Mouse (Mus musculus): ENCODE results near the gene Dync2li1.
A peak's percentile ranks its signal among the peaks of the same experiment; 100 is the strongest.

Gene Dync2li1

GRCm38 (mm10) chr17:84684284-84684683 lies 58.0 kb downstream of the Dync2li1 start:
- no peak for DNase-seq (ENCODE audit: low spot score in 2 of 2)

GRCm38 (mm10) chr17:84685286-84685685 lies 59.0 kb downstream of the Dync2li1 start:
- DNase-seq (ENCODE audit: low spot score in 2 of 2), result no peak

- no peak for DNase-seq (ENCODE audit: low spot score in 2 of 2)
Observed at GRCm38 (mm10) chr17:84687994-84688393, 61.7 kb downstream of the Dync2li1 start.

- DNase-seq (ENCODE audit: low spot score in 2 of 2), result no peak
Observed at GRCm38 (mm10) chr17:84688834-84689233, 62.5 kb downstream of the Dync2li1 start.

GRCm38 (mm10) chr17:84689316-84689715 lies 63.0 kb downstream of the Dync2li1 start:
- DNase-seq (ENCODE audit: low spot score in 2 of 2), result no peak

- DNase-seq (ENCODE audit: low spot score in 2 of 2), result no peak
Observed at GRCm38 (mm10) chr17:84690111-84690510, 63.8 kb downstream of the Dync2li1 start.

- DNase-seq (ENCODE audit: low spot score in 2 of 2), result peak in 1 of 2 experiments; percentile 13
Observed at GRCm38 (mm10) chr17:84693741-84694140, 67.4 kb downstream of the Dync2li1 start.

- DNase-seq (ENCODE audit: low spot score in 2 of 2), result no peak
Observed at GRCm38 (mm10) chr17:84696537-84696936, 70.2 kb downstream of the Dync2li1 start.

GRCm38 (mm10) chr17:84698727-84699126 lies 72.4 kb downstream of the Dync2li1 start:
- DNase-seq (ENCODE audit: low spot score in 2 of 2), result peak in 1 of 2 experiments; percentile 58

Measured in cerebellum, postnatal 4 days (tissue).